Mouse (Mus musculus) lung, adult 2 months (tissue): Measurements from ENCODE around the gene Glrx3. TPM values are rescaled to one million over a fixed set of nuclear protein-coding genes. Genes with fewer than 3 reads are reported as not detected.

Source experiments
- DNase-seq: peaks from one replicate; pipeline ENCODE4 v3.0.0; 2022
- H3K4me1 ChIP-seq: fragments of 200-500 bp; 2 replicates; pipeline ENCODE4 v1.6.1; 2011; ENCODE audit warnings: low read length; ENCODE audit not compliant: control insufficient read depth, insufficient read depth
- H3K4me3 ChIP-seq: fragments of 200-500 bp; replicated peaks from 2 replicates; pipeline ENCODE3; 2011; ENCODE audit warnings: low read depth, mild to moderate bottlenecking, control low read depth, low read length; ENCODE audit errors: extremely low read depth
- CTCF ChIP-seq: fragments of 200-500 bp; IDR thresholded peaks from 2 replicates; pipeline ENCODE4 v1.5.1; 2011; ENCODE audit warnings: mild to moderate bottlenecking, low read length, control low read depth; ENCODE audit not compliant: insufficient read depth
- POLR2A ChIP-seq: fragments of 200-500 bp; IDR thresholded peaks from 2 replicates; pipeline ENCODE4 v1.6.1; 2011; ENCODE audit warnings: low read depth, mild to moderate bottlenecking, control low read depth, low read length, borderline replicate concordance; ENCODE audit errors: extremely low read depth
- WGBS: fragments of 180-500 bp; shearing (Covaris S2); methylation state at CpG from one replicate; pipeline ENCODE4 v1.1.7; 2018; 5-methylcytosine and 5-hydroxymethylcytosine counted together
- polyA plus RNA-seq: library from polyadenylated mRNA; depleted of rRNA; stranded (reverse); fragments of >200 nt; gene quantifications from 2 replicates; pipeline ENCODE4 v1.2.3, GENCODE M21; 2012; rRNA removed

The Glrx3 gene
- 41.2 and 50.6 TPM in 2 replicates for polyA plus RNA-seq

DNA sequence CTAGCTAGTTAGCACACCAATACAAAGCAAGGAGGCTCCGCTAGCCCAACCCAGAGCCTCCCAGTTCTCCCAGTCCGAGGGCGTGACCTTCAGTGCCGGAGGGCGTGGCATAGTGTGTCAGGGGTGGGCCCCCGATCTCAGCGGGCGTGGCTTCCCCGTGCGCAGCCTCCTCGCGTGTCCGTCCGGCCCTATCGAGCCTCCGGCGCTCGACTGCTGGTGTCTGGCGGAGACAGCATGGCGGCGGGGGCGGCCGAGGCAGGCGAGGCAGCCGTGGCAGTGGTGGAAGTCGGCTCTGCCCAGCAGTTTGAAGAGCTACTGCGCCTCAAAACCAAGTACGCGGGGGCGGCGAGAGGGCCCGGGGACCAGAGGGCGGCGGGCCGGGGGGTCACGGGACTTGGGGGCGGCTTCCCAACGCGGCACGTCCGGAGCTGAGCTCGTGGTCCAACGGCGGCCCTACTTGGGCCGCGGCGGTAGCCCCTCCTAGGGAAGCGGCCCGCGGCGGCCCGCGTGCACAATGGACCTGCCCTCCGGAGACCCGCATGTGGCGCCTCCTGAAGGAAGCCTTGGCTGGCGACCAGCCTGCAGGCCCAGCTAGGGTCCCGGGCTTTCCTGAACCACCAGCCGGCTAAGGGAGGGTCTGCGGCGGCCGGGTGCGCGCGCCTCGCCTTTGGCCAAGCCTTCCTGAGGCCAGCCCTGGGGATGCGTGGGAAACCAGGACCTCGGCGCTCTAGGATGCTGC lies at the start of gene Glrx3:
TSS of gene Glrx3 (plus strand) at position 175 of the 739 bp plus-strand sequence.
- no peaks in the 10 kb centered on the region for H3K4me1 ChIP-seq
- peak; percentile 67 for TF ChIP-seq POLR2A
- no peak for TF ChIP-seq CTCF
- under 1% methylated on average over 69 of the region's 69 CpGs for WGBS
- peak; percentile 96 for DNase-seq
- peak within 1 kb of the TSS; percentile 77 for H3K4me3 ChIP-seq

DNA sequence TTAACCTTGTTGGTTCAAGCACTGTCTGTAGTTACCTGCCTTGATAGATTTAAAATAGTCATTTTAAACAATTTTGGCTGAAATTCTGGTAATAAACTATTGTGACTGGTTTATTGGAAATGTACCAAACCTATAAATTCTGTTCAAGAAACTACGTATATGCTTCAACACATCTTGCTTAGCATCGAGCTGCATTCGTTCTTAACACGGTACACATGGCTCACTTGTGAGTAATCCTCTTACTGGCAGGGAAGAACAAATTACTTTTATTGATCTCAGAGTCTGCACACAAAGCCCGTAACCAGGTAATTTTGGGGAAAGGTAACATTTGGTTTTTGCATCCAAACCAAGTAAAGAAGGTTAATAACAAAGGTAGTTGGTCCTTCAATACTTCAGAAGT lies 49.6 kb upstream of the Glrx3 start:
- 95% methylated on average over 5 of the region's 5 CpGs for WGBS
- H3K4me1 ChIP-seq = no peaks in the 10 kb centered on the region
- no peak for TF ChIP-seq POLR2A
- no peak for TF ChIP-seq CTCF
- DNase-seq = no peak
- no peak overlapping the region for H3K4me3 ChIP-seq

DNA sequence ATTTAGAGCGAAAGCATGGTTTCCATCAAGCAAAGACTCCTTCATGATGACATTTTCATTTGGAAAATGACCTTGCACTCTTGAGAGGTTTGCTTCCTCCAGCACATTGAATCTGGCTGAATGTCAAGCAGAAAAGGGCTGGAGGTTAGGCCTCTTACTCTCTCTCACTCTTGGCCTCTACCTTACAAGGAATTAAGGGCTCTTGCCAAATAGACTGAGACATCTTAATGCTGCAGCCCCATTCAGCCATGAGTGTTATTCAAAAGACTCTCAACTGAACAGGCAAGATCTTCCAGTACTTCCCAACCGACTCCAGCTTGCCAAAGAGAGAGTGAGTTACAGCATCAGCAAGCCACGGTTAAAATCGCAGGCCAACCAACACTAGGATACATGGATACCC lies 42.0 kb upstream of the Glrx3 start:
- TF ChIP-seq POLR2A (no peak), CTCF (no peak)
- H3K4me1 ChIP-seq = no peaks in the 10 kb centered on the region
- DNase-seq = no peak
- no peak overlapping the region for H3K4me3 ChIP-seq
- 55% methylated on average over 4 of the region's 4 CpGs for WGBS

DNA sequence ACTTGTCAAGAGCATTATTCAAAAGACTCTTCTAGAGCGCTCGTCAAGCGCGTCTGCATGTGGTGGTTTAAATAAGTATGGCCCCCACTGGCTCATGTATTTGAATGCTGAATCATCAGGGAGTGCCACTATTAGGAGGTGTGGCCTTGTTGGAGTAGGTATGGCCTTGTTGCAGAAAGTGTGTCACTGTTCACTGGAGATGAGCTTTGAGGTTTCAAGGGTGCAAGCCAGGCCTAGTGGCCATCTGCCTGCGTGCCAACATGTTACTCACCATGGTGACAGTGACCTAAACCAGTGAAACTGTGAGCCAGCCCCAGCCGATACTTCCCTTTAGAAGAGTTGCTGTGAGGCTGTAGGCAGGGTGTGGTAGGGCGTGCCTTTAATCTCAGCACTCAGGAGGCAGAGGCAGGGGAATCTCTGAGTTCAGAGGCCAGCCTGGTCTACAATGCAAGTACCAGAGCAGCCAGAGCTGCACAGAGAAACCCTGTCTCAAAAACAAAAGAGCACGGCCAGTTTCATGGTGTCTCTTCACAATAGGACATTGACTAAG lies 40.0 kb upstream of the Glrx3 start:
- DNase-seq = no peak
- Histone ChIP-seq H3K4me1 (no peaks in the 10 kb centered on the region), H3K4me3 (no peak overlapping the region)
- TF ChIP-seq CTCF = no peak
- TF ChIP-seq POLR2A = no peak
- WGBS = 89% methylated on average over 8 of the region's 8 CpGs

DNA sequence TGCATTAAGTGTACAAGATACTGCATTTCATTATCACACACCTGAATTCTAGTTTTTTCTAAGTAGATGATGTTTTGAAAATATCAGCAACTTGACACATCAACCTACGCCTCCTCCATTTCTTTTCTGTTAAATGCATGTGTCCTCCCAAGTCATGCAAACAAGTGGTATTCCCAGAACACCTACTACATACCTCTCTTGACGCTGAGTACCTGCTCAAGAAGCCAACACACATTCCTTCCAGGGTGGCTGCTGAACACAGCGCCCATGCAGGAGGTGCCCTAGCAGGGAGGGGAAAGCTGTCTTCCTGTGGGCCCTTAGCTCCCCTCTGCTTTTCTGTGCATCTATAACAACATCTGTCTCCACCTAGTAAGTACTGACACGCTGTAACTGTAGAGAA lies 38.4 kb upstream of the Glrx3 start:
- TF ChIP-seq CTCF (no peak), POLR2A (no peak)
- 72% methylated on average over 4 of the region's 4 CpGs for WGBS
- DNase-seq = no peak
- no peaks in the 10 kb centered on the region for H3K4me1 ChIP-seq
- no peak overlapping the region for H3K4me3 ChIP-seq

DNA sequence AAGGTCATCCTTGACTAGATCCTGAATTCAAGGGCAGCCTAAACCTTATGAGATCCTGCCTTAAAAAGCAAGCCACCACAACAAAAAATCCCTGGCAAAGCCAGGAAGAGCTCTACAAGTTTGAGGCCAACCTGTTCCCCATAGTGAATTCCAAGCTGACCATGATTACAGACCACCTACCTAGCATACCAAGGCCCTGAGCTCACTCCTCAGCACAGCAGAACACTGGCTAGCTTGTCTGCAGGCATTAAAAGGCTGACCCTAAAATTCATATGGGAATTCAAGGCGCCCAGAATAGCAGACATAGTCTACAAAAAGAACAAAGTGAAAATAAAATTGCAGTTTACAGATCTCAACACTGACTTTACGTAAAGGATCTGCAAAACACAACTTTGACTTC lies 33.3 kb upstream of the Glrx3 start:
- H3K4me1 ChIP-seq = no peaks in the 10 kb centered on the region
- DNase-seq = no peak
- H3K4me3 ChIP-seq = no peak overlapping the region
- 85% methylated on average over 2 of the region's 2 CpGs for WGBS
- no peak for TF ChIP-seq POLR2A
- TF ChIP-seq CTCF = no peak

DNA sequence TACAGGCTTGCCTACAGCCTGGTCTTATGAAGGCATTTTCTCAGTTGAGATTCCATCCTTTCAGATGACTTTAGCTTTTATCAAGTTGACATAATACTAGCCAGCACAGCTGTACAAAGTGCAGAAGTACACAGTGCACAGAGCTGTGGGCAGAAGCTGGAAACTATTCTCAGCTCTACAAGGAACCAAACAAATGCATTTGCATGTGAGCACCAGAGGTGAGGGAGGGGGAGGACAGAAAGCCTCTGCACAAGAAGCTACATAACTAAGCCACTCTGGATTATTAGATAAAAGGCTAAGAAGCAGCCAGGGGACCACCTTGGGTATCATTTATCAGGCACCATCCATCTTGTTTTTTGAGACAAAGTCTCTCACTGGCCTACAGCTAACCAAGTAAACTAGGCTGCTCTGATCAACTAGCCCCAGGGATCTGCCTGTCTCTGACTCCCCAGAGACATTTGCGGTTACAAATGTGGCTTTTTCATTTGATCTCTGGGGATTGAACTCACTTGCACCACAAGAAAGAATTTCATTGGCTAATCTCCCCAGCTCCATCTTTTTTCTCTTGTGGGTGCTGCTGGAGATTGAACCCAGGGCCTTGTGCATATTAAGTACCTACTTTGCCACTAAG lies 29.9 kb upstream of the Glrx3 start:
- peaks cover 4% of the 10 kb centered on the region for H3K4me1 ChIP-seq
- 89% methylated on average over 1 of the region's 1 CpGs for WGBS
- DNase-seq = no peak
- TF ChIP-seq CTCF = no peak
- TF ChIP-seq POLR2A = no peak
- no peak overlapping the region for H3K4me3 ChIP-seq

DNA sequence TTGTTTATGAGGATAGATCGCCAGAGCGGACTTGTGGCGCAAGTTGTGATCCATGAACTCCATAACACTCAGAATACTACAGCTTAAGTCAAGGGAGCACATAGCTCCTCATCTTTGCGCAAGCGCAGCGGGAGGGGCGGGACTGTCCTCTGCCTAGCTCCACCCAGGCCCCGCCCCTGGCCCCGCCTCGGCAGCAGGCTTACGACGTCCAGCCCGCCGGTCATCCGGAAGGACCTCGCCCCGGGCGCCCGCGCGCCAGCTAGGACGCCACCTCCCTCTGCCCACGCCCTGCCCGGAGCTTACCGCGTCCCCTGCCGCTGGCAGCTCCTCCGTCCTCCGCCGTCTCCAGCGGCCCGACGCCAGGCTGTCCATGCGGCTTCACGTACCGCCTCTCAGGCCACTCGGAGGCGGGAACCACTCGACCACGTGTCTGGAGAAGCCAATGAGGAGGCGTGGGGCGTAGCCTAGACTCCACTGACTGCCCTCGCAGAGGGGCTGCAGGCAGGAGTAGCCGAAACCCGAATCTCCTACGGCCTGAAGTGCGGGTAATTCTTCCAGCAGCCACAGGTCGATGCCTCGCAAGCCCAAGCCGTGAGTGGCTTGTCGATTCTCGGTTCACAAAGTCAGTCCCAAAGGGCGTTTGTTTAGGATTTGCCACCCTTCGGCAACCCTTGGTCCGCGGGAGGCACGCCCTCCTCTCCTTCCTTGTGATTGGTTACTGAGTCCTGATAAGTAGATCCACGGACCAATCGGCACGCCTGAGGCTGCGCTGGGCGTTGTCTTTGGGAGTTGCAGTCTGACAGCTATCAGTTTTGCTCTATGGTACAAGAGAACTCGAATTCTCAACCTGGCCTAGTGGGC lies 26.8 kb upstream of the Glrx3 start, which contains the start of gene 9430038I01Rik:
TSS of gene 9430038I01Rik (minus strand) at position 426 of the 861 bp plus-strand sequence.
- WGBS = under 1% methylated on average over 63 of the region's 63 CpGs

DNA sequence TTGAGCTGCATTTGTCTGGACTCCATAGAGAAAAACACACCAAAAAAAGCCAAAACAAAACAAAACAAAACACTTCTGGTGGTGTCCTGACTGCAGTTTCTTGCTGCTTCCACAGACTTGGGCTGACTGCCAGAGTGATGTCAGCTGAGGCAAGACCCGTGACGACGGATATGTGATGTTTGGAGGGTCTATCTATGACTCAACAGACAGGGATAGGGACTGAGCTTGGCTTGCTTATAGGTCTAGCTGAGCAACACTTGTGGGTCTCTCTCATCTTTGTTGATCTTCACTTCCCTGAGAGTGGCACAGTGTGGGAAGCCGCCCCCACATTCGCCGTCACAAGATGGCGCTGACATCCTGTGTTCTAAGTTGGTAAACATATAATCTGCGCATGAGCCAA lies 22.7 kb upstream of the Glrx3 start:
- WGBS = 73% methylated on average over 8 of the region's 8 CpGs
- H3K4me1 ChIP-seq = peaks cover 4% of the 10 kb centered on the region
- no peak for DNase-seq
- TF ChIP-seq POLR2A (no peak), CTCF (no peak)
- no peak overlapping the region for H3K4me3 ChIP-seq

More for the DNA sequence above, 26.8 kb upstream of the Glrx3 start, which contains the start of gene 9430038I01Rik:
- TF ChIP-seq CTCF = no peak
- TF ChIP-seq POLR2A = peak; percentile 65; the same call in 1 of the 2 replicates
- peak; percentile 98 for DNase-seq
- Histone ChIP-seq H3K4me3 (peak within 1 kb of the TSS; percentile 97), H3K4me1 (peaks cover 4% of the 10 kb centered on the region)

DNA sequence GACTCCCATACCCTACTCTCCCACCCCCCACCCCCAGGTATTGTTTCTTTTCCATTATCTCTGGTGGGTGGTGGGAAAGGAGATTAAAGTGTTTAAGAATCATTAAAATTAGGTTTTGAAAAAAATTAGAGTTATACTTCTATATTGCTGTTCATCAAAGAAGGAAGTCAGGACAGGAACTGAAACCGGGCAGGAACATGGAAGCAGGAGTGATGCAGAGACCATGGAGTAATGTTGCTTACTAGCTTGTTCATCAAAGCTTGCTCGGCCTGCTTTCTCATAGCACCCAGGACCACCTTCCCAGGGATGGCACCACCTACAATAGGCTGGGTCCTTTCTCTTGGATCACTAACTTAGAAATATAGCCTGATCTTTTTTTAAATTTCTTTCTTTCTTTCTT lies 16.9 kb upstream of the Glrx3 start:
- 73% methylated on average over 2 of the region's 2 CpGs for WGBS
- TF ChIP-seq CTCF = no peak
- TF ChIP-seq POLR2A = no peak
- no peak for DNase-seq
- Histone ChIP-seq H3K4me1 (no peaks in the 10 kb centered on the region), H3K4me3 (no peak overlapping the region)
